Mouse (Mus musculus) heart, postnatal 0 days (tissue): Measurements from ENCODE around the gene Rnf17.

Experiments used
- CTCF ChIP-seq: IDR thresholded peaks from 2 replicates; pipeline ENCODE4 v1.5.1; 2016; ENCODE audit warnings: antibody characterized with exemption, control low read depth, low read depth
- EP300 ChIP-seq: IDR thresholded peaks from 2 replicates; pipeline ENCODE4 v1.6.1; 2016; ENCODE audit warnings: antibody characterized with exemption, low read depth

DNA sequence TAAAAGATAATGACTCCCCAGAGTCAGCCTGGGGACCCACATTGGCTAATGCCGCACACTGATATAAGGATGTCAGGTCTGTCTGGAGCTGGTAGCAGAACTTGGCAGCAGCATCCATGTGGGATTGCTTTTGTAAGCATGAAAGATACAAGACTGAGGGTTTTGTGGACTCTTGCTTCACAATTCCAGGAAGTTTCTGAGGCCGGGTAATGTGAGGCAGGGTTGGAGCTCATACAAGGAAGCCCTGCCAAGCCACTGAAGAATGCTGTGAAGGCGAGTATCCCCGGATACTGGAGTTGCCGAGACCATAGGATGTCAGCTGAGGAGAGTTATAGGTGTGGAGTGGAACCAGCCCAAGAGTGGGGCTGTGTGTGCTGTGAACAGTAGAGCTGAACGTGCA, 43.2 kb upstream of the Rnf17 start:
- TF ChIP-seq CTCF = no peak
- TF ChIP-seq EP300 = no peak
